Mouse (Mus musculus): ENCODE measurements around the gene Ggct. TPM values are rescaled to one million over a fixed set of nuclear protein-coding genes. Genes with fewer than 3 reads are reported as not detected.
A peak's percentile ranks its signal among the peaks of the same experiment; 100 is the strongest.

The Ggct gene
- polyA plus RNA-seq, 1 experiment from 2014 or later = 9.9 TPM

DNA sequence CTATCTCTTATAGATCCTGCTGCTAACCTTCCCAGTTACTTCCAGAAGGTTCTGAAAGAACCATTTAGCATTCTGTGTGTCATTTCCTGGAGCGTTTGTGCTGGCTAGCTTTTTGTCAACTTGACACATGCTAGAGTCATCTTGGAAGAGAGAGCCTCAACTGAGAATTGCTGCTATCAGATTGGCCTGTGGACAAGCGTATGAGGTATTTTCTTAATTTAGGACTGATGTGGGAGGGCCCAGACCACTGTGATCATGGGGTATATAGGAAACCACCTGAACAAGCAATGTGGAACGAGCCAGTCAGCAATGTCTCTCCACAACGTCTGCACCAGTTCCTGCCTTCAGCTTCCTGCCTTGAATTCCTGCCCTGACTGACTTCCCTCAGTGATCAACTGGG, 10.8 kb upstream of the Ggct start:
- Histone ChIP-seq H3K36me3 (ENCODE audit: control insufficient read depth, insufficient read depth, low read length) (no peaks in the 10 kb centered on the region), H3K9ac (replicated peaks; ENCODE audit: low read length) (no peak overlapping the region), H3K9me3 (ENCODE audit: control insufficient read depth, low read length) (no peaks in the 10 kb centered on the region), H3K4me1 (ENCODE audit: control insufficient read depth, insufficient read depth, low read length) (no peaks in the 10 kb centered on the region), H3K27ac (replicated peaks; ENCODE audit: low read depth, low read length) (no peak overlapping the region), H3K4me2 (ENCODE audit: low read length) (no peak overlapping the region), H3K4me3 (replicated peaks; ENCODE audit: low read depth, low read length) (no peak overlapping the region), H3K27me3 (ENCODE audit: control insufficient read depth, insufficient read depth, low read length) (no peaks in the 10 kb centered on the region)
- no peak for ATAC-seq (ENCODE audit: low FRiP score, low TSS enrichment)
- DNase-seq = no peak
- WGBS = 79% methylated on average over 4 of the region's 4 CpGs

DNA sequence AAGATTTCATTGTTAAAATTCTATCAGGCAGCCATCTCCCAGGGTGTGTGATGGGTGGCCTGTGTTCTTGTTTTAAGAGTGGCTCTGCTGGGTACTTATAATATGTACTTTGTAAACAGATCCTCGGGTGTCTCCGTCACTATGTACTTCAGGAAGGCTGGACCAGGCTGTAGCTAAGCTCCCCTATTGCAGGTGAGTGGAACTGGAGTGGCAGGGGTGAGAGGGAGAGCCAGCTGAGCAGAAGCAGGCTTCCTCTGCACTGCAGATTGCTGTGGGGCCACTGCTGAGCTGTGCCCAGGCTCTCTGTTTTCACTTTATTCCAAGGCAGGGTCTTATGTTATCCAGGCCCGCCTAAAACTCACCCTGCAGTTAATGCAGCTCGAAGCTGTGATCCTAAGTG, 9.7 kb upstream of the Ggct start:
- Histone ChIP-seq H3K9me3 (ENCODE audit: control insufficient read depth, low read length) (no peaks in the 10 kb centered on the region), H3K27ac (replicated peaks; ENCODE audit: low read depth, low read length) (no peak overlapping the region), H3K4me1 (ENCODE audit: control insufficient read depth, insufficient read depth, low read length) (no peaks in the 10 kb centered on the region), H3K9ac (replicated peaks; ENCODE audit: low read length) (no peak overlapping the region), H3K4me3 (replicated peaks; ENCODE audit: low read depth, low read length) (no peak overlapping the region), H3K27me3 (ENCODE audit: control insufficient read depth, insufficient read depth, low read length) (no peaks in the 10 kb centered on the region), H3K4me2 (ENCODE audit: low read length) (no peak overlapping the region), H3K36me3 (ENCODE audit: control insufficient read depth, insufficient read depth, low read length) (no peaks in the 10 kb centered on the region)
- WGBS = 65% methylated on average over 4 of the region's 4 CpGs
- DNase-seq (no peak), ATAC-seq (ENCODE audit: low FRiP score, low TSS enrichment) (no peak)

- 90% methylated on average over 4 of the region's 4 CpGs for WGBS
- ATAC-seq (ENCODE audit: low FRiP score, low TSS enrichment) (no peak), DNase-seq (no peak)
- Histone ChIP-seq H3K4me3 (replicated peaks; ENCODE audit: low read depth, low read length) (no peak overlapping the region), H3K4me2 (ENCODE audit: low read length) (no peak overlapping the region), H3K36me3 (ENCODE audit: control insufficient read depth, insufficient read depth, low read length) (no peaks in the 10 kb centered on the region), H3K27ac (replicated peaks; ENCODE audit: low read depth, low read length) (no peak overlapping the region), H3K27me3 (ENCODE audit: control insufficient read depth, insufficient read depth, low read length) (no peaks in the 10 kb centered on the region), H3K9me3 (ENCODE audit: control insufficient read depth, low read length) (no peaks in the 10 kb centered on the region), H3K9ac (replicated peaks; ENCODE audit: low read length) (no peak overlapping the region), H3K4me1 (ENCODE audit: control insufficient read depth, insufficient read depth, low read length) (no peaks in the 10 kb centered on the region)
Measured at GRCm38 (mm10) chr6:55001320-55001719, 8.6 kb upstream of the Ggct start.

DNA sequence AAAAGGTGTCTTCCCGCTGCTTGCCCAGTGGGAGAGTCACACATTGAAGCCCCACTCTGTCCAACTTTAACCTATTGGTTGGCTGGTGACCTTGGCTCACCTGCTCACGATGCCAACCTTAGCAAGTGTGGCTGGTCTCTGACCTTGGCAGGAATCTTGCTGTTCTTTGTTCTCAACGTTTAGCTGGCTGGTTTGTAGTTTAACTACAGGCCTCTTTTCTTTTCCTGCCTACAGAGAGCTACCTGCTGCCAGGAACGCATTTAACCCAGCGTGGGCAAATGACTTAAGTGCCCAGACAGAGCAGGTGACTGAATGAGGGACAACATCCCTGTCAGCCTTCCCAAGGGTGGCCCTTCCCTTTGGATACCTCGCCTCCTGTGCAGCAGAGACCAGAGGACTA, 5.0 kb upstream of the Ggct start:
- Histone ChIP-seq H3K4me1 (ENCODE audit: control insufficient read depth, insufficient read depth, low read length) (no peaks in the 10 kb centered on the region), H3K9me3 (ENCODE audit: control insufficient read depth, low read length) (no peaks in the 10 kb centered on the region), H3K4me3 (replicated peaks; ENCODE audit: low read depth, low read length) (no peak overlapping the region), H3K36me3 (ENCODE audit: control insufficient read depth, insufficient read depth, low read length) (no peaks in the 10 kb centered on the region), H3K27ac (replicated peaks; ENCODE audit: low read depth, low read length) (no peak overlapping the region), H3K9ac (replicated peaks; ENCODE audit: low read length) (no peak overlapping the region), H3K27me3 (ENCODE audit: control insufficient read depth, insufficient read depth, low read length) (no peaks in the 10 kb centered on the region), H3K4me2 (ENCODE audit: low read length) (no peak overlapping the region)
- DNase-seq = no peak
- WGBS = 83% methylated on average over 6 of the region's 6 CpGs
- no peak for ATAC-seq (ENCODE audit: low FRiP score, low TSS enrichment)

DNA sequence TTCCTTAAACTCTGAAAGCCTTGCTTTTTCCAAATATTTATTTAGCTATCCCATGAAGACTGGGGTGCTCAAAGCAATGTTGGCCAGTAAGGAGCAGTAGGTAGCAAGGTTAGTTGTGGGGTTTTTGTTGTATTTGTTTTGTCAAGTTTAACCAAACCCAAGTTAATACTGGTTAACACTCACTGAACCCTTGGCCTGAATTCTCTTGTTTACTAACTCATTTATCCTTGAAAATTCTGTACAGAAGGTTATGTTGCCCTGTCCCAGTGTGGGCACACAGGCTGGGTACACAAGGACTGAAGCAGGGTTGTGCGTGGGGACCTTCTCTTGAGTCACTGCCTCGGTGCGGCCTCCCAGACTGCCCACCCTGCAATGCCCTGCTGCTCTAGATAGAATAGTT, 3.6 kb upstream of the Ggct start:
- 95% methylated on average over 3 of the region's 3 CpGs for WGBS

GRCm38 (mm10) chr6:54992141-54992540, 609 bp downstream of the Ggct start:
- ATAC-seq (ENCODE audit: low FRiP score, low TSS enrichment) = no peak
- H3K4me1 ChIP-seq (ENCODE audit: control insufficient read depth, insufficient read depth, low read length) = no peaks in the 10 kb centered on the region
- H3K27ac ChIP-seq (replicated peaks; ENCODE audit: low read depth, low read length) = peak overlapping the region; percentile 60; the same call in 1 of the 2 replicates
- peak overlapping the region; percentile 76 for H3K4me2 ChIP-seq (ENCODE audit: low read length)
- no peaks in the 10 kb centered on the region for H3K27me3 ChIP-seq (ENCODE audit: control insufficient read depth, insufficient read depth, low read length)
- no peaks in the 10 kb centered on the region for H3K9me3 ChIP-seq (ENCODE audit: control insufficient read depth, low read length)
- no peak for DNase-seq
- no peaks in the 10 kb centered on the region for H3K36me3 ChIP-seq (ENCODE audit: control insufficient read depth, insufficient read depth, low read length)
- WGBS = 5% methylated on average over 7 of the region's 7 CpGs
- peak overlapping the region; percentile 59 for H3K9ac ChIP-seq (replicated peaks; ENCODE audit: low read length)
- peak overlapping the region; percentile 54 for H3K4me3 ChIP-seq (replicated peaks; ENCODE audit: low read depth, low read length)

More for the DNA sequence above, 3.6 kb upstream of the Ggct start:
- H3K27ac ChIP-seq (replicated peaks; ENCODE audit: low read depth, low read length) = no peak overlapping the region
- no peak overlapping the region for H3K4me2 ChIP-seq (ENCODE audit: low read length)
- H3K9ac ChIP-seq (replicated peaks; ENCODE audit: low read length) = no peak overlapping the region
- H3K4me1 ChIP-seq (ENCODE audit: control insufficient read depth, insufficient read depth, low read length) = no peaks in the 10 kb centered on the region
- no peak overlapping the region for H3K4me3 ChIP-seq (replicated peaks; ENCODE audit: low read depth, low read length)
- no peak for DNase-seq
- H3K36me3 ChIP-seq (ENCODE audit: control insufficient read depth, insufficient read depth, low read length) = no peaks in the 10 kb centered on the region
- H3K9me3 ChIP-seq (ENCODE audit: control insufficient read depth, low read length) = no peaks in the 10 kb centered on the region
- H3K27me3 ChIP-seq (ENCODE audit: control insufficient read depth, insufficient read depth, low read length) = no peaks in the 10 kb centered on the region
- ATAC-seq (ENCODE audit: low FRiP score, low TSS enrichment) = no peak

DNA sequence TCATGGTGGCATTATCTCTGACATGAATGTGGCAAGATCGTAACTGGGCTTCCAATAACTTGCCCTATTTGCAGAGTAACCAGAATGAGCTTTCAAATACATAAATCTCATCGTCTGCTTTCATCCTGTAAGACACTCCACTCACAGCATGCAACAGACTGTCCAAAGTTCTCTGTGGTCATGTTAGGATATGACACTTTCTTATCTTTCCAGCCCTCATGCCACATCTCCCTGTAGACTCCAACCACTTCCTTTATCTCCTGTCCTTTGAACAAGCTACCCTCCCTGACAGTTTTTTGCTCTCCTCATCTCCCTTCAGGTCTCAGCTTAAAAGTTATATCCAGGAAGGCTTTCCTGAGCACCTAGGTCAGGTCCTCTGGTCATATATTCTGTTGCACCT, 1.6 kb downstream of the Ggct start:
- no peak for DNase-seq
- Histone ChIP-seq H3K9me3 (ENCODE audit: control insufficient read depth, low read length) (no peaks in the 10 kb centered on the region), H3K4me1 (ENCODE audit: control insufficient read depth, insufficient read depth, low read length) (no peaks in the 10 kb centered on the region), H3K9ac (replicated peaks; ENCODE audit: low read length) (no peak overlapping the region), H3K27me3 (ENCODE audit: control insufficient read depth, insufficient read depth, low read length) (no peaks in the 10 kb centered on the region), H3K27ac (replicated peaks; ENCODE audit: low read depth, low read length) (no peak overlapping the region), H3K4me2 (ENCODE audit: low read length) (no peak overlapping the region), H3K4me3 (replicated peaks; ENCODE audit: low read depth, low read length) (no peak overlapping the region), H3K36me3 (ENCODE audit: control insufficient read depth, insufficient read depth, low read length) (no peaks in the 10 kb centered on the region)
- no peak for ATAC-seq (ENCODE audit: low FRiP score, low TSS enrichment)
- 91% methylated on average over 2 of the region's 2 CpGs for WGBS

- Histone ChIP-seq H3K4me2 (ENCODE audit: low read length) (no peak overlapping the region), H3K9me3 (ENCODE audit: control insufficient read depth, low read length) (no peaks in the 10 kb centered on the region), H3K36me3 (ENCODE audit: control insufficient read depth, insufficient read depth, low read length) (no peaks in the 10 kb centered on the region), H3K27ac (replicated peaks; ENCODE audit: low read depth, low read length) (no peak overlapping the region), H3K4me1 (ENCODE audit: control insufficient read depth, insufficient read depth, low read length) (no peaks in the 10 kb centered on the region), H3K27me3 (ENCODE audit: control insufficient read depth, insufficient read depth, low read length) (no peaks in the 10 kb centered on the region), H3K4me3 (replicated peaks; ENCODE audit: low read depth, low read length) (no peak overlapping the region), H3K9ac (replicated peaks; ENCODE audit: low read length) (no peak overlapping the region)
- DNase-seq (no peak), ATAC-seq (ENCODE audit: low FRiP score, low TSS enrichment) (no peak)
- 97% methylated on average over 6 of the region's 6 CpGs for WGBS
Measured at GRCm38 (mm10) chr6:54988141-54988540, 4.6 kb downstream of the Ggct start.

GRCm38 (mm10) chr6:54984096-54984495, 8.7 kb downstream of the Ggct start:
- H3K9me3 ChIP-seq (ENCODE audit: control insufficient read depth, low read length) = no peaks in the 10 kb centered on the region
- DNase-seq = no peak
- no peak overlapping the region for H3K9ac ChIP-seq (replicated peaks; ENCODE audit: low read length)
- H3K27me3 ChIP-seq (ENCODE audit: control insufficient read depth, insufficient read depth, low read length) = no peaks in the 10 kb centered on the region
- H3K4me3 ChIP-seq (replicated peaks; ENCODE audit: low read depth, low read length) = no peak overlapping the region
- no peak overlapping the region for H3K27ac ChIP-seq (replicated peaks; ENCODE audit: low read depth, low read length)
- ATAC-seq (ENCODE audit: low FRiP score, low TSS enrichment) = no peak
- no peaks in the 10 kb centered on the region for H3K4me1 ChIP-seq (ENCODE audit: control insufficient read depth, insufficient read depth, low read length)
- WGBS = 93% methylated on average over 8 of the region's 8 CpGs
- H3K4me2 ChIP-seq (ENCODE audit: low read length) = no peak overlapping the region
- no peaks in the 10 kb centered on the region for H3K36me3 ChIP-seq (ENCODE audit: control insufficient read depth, insufficient read depth, low read length)

All from midbrain, embryonic 14.5 days (tissue).